Mouse (Mus musculus): ENCODE measurements around the gene Rbp2. TPM values are rescaled to one million over a fixed set of nuclear protein-coding genes. Genes with fewer than 3 reads are reported as not detected.

The Rbp2 gene
- polyA plus RNA-seq (2012; rRNA removed): 0.18 and 0.19 TPM in 2 replicates

- DNase-seq (ENCODE audit: low read depth): no peak
- TF ChIP-seq POLR2A (IDR thresholded peaks at IDR 0.05; ENCODE audit: borderline replicate concordance, extremely low read depth, insufficient read depth, insufficient read length, poor library complexity, severe bottlenecking) (no peak), CTCF (IDR thresholded peaks at IDR 0.05; ENCODE audit: borderline replicate concordance, extremely low read depth, insufficient read depth, insufficient read length) (no peak)
These were observed at the start of gene Rbp2 for GRCm38 (mm10) chr9:98485815-98486214. TSS of gene Rbp2 (plus strand) at chr9:98486115.

- no peak for TF ChIP-seq POLR2A (IDR thresholded peaks at IDR 0.05; ENCODE audit: borderline replicate concordance, extremely low read depth, insufficient read depth, insufficient read length, poor library complexity, severe bottlenecking)
- TF ChIP-seq CTCF (IDR thresholded peaks at IDR 0.05; ENCODE audit: borderline replicate concordance, extremely low read depth, insufficient read depth, insufficient read length): no peak
- DNase-seq (ENCODE audit: low read depth): no peak
These were observed 48.1 kb upstream of the Rbp2 start for GRCm38 (mm10) chr9:98437819-98438218.

GRCm38 (mm10) chr9:98439091-98439490 is 46.8 kb upstream of the Rbp2 start:
- TF ChIP-seq CTCF (IDR thresholded peaks at IDR 0.05; ENCODE audit: borderline replicate concordance, extremely low read depth, insufficient read depth, insufficient read length): no peak
- TF ChIP-seq POLR2A (IDR thresholded peaks at IDR 0.05; ENCODE audit: borderline replicate concordance, extremely low read depth, insufficient read depth, insufficient read length, poor library complexity, severe bottlenecking): no peak

GRCm38 (mm10) chr9:98442638-98443037 is 43.3 kb upstream of the Rbp2 start:
- DNase-seq (ENCODE audit: low read depth): peak; percentile 65
- TF ChIP-seq POLR2A (IDR thresholded peaks at IDR 0.05; ENCODE audit: borderline replicate concordance, extremely low read depth, insufficient read depth, insufficient read length, poor library complexity, severe bottlenecking): no peak
- peak; percentile 73 for TF ChIP-seq CTCF (IDR thresholded peaks at IDR 0.05; ENCODE audit: borderline replicate concordance, extremely low read depth, insufficient read depth, insufficient read length)

More at GRCm38 (mm10) chr9:98439091-98439490, 46.8 kb upstream of the Rbp2 start:
- no peak for DNase-seq (ENCODE audit: low read depth)

GRCm38 (mm10) chr9:98445359-98446149 is 40.4 kb upstream of the Rbp2 start:
- TF ChIP-seq POLR2A (IDR thresholded peaks at IDR 0.05; ENCODE audit: borderline replicate concordance, extremely low read depth, insufficient read depth, insufficient read length, poor library complexity, severe bottlenecking) (no peak), CTCF (IDR thresholded peaks at IDR 0.05; ENCODE audit: borderline replicate concordance, extremely low read depth, insufficient read depth, insufficient read length) (no peak)
- DNase-seq (ENCODE audit: low read depth): no peak

- peak; percentile 72 for DNase-seq (ENCODE audit: low read depth)
- no peak for TF ChIP-seq CTCF (IDR thresholded peaks at IDR 0.05; ENCODE audit: borderline replicate concordance, extremely low read depth, insufficient read depth, insufficient read length)
- TF ChIP-seq POLR2A (IDR thresholded peaks at IDR 0.05; ENCODE audit: borderline replicate concordance, extremely low read depth, insufficient read depth, insufficient read length, poor library complexity, severe bottlenecking): no peak
These were observed 34.9 kb upstream of the Rbp2 start for GRCm38 (mm10) chr9:98450976-98451375.

- TF ChIP-seq POLR2A (IDR thresholded peaks at IDR 0.05; ENCODE audit: borderline replicate concordance, extremely low read depth, insufficient read depth, insufficient read length, poor library complexity, severe bottlenecking) (no peak), CTCF (IDR thresholded peaks at IDR 0.05; ENCODE audit: borderline replicate concordance, extremely low read depth, insufficient read depth, insufficient read length) (no peak)
- no peak for DNase-seq (ENCODE audit: low read depth)
These were observed 19.2 kb upstream of the Rbp2 start for GRCm38 (mm10) chr9:98466709-98467108.

- DNase-seq (ENCODE audit: low read depth): no peak
- TF ChIP-seq CTCF (IDR thresholded peaks at IDR 0.05; ENCODE audit: borderline replicate concordance, extremely low read depth, insufficient read depth, insufficient read length): no peak
- TF ChIP-seq POLR2A (IDR thresholded peaks at IDR 0.05; ENCODE audit: borderline replicate concordance, extremely low read depth, insufficient read depth, insufficient read length, poor library complexity, severe bottlenecking): no peak
These were observed 5.7 kb upstream of the Rbp2 start for GRCm38 (mm10) chr9:98480172-98480749.

GRCm38 (mm10) chr9:98482256-98482655 is 3.7 kb upstream of the Rbp2 start:
- TF ChIP-seq POLR2A (IDR thresholded peaks at IDR 0.05; ENCODE audit: borderline replicate concordance, extremely low read depth, insufficient read depth, insufficient read length, poor library complexity, severe bottlenecking) (no peak), CTCF (IDR thresholded peaks at IDR 0.05; ENCODE audit: borderline replicate concordance, extremely low read depth, insufficient read depth, insufficient read length) (no peak)
- no peak for DNase-seq (ENCODE audit: low read depth)

GRCm38 (mm10) chr9:98485020-98485419 is 895 bp upstream of the Rbp2 start:
- DNase-seq (ENCODE audit: low read depth): no peak
- TF ChIP-seq POLR2A (IDR thresholded peaks at IDR 0.05; ENCODE audit: borderline replicate concordance, extremely low read depth, insufficient read depth, insufficient read length, poor library complexity, severe bottlenecking) (no peak), CTCF (IDR thresholded peaks at IDR 0.05; ENCODE audit: borderline replicate concordance, extremely low read depth, insufficient read depth, insufficient read length) (no peak)

GRCm38 (mm10) chr9:98487273-98487672 is 1.4 kb downstream of the Rbp2 start:
- DNase-seq (ENCODE audit: low read depth): no peak
- no peak for TF ChIP-seq POLR2A (IDR thresholded peaks at IDR 0.05; ENCODE audit: borderline replicate concordance, extremely low read depth, insufficient read depth, insufficient read length, poor library complexity, severe bottlenecking)
- no peak for TF ChIP-seq CTCF (IDR thresholded peaks at IDR 0.05; ENCODE audit: borderline replicate concordance, extremely low read depth, insufficient read depth, insufficient read length)
